Mouse (Mus musculus): ENCODE data around the gene Qpctl.

GRCm38 (mm10) chr7:19170142-19170541, 21.1 kb upstream of the Qpctl start:
- no peak for TF ChIP-seq HCFC1 (IDR thresholded peaks at IDR 0.05; ENCODE audit: low read depth, low read length)
- no peak for TF ChIP-seq CTCF (IDR thresholded peaks at IDR 0.05 in 2 of 3, conservative IDR thresholded peaks at IDR 0.05 in 1 of 3; ENCODE audit: control insufficient read depth in 1 of 3, insufficient read depth in 1 of 3, low read depth in 2 of 3, low read length in 3 of 3, poor library complexity in 1 of 3, severe bottlenecking in 1 of 3)
- TF ChIP-seq POLR2A (IDR thresholded peaks at IDR 0.05; ENCODE audit: control insufficient read depth in 1 of 2, insufficient read depth in 1 of 2, low read depth in 1 of 2, low read length in 2 of 2, poor library complexity in 1 of 2) = no peak
- no peak for TF ChIP-seq ZC3H11A (IDR thresholded peaks at IDR 0.05; ENCODE audit: low read depth, low read length)
- no peak for TF ChIP-seq TAL1 (IDR thresholded peaks at IDR 0.05; ENCODE audit: low read length)
